Mouse (Mus musculus): ENCODE measurements around the gene Banf1.
"Not testable (repeated sequence)": the region's sequence is repeated elsewhere in the genome, so short reads cannot be mapped to it uniquely, and the experiment has no call there.

Banf1 gene

GRCm38 (mm10) chr19:5367053-5367359 lies at the start of gene Banf1:
Gene Banf1, minus strand, starts transcription at chr19:5367168.
- no peak for DNase-seq

- no peak for DNase-seq
Observed at GRCm38 (mm10) chr19:5414534-5414957, 47.6 kb upstream of the Banf1 start.

- no peak for DNase-seq
Observed at GRCm38 (mm10) chr19:5413840-5414239, 46.9 kb upstream of the Banf1 start.

GRCm38 (mm10) chr19:5411961-5412360 lies 45.0 kb upstream of the Banf1 start:
- DNase-seq = no peak

GRCm38 (mm10) chr19:5410641-5411040 lies 43.7 kb upstream of the Banf1 start:
- DNase-seq = no peak

- DNase-seq = no peak
Observed at GRCm38 (mm10) chr19:5409068-5409467, 42.1 kb upstream of the Banf1 start.

GRCm38 (mm10) chr19:5408057-5409001 lies 41.4 kb upstream of the Banf1 start:
- DNase-seq = no peak

GRCm38 (mm10) chr19:5407133-5407532 lies 40.2 kb upstream of the Banf1 start:
- peak; percentile 40 for DNase-seq

GRCm38 (mm10) chr19:5406531-5407126 lies 39.7 kb upstream of the Banf1 start:
- not testable (repeated sequence) for DNase-seq

- DNase-seq = no peak
Observed at GRCm38 (mm10) chr19:5405924-5406323, 39.0 kb upstream of the Banf1 start.

GRCm38 (mm10) chr19:5402293-5402692 lies 35.3 kb upstream of the Banf1 start, which contains the start of gene Tsga10ip:
Gene Tsga10ip, minus strand, starts transcription at chr19:5402526.
- DNase-seq = no peak

GRCm38 (mm10) chr19:5401073-5401472 lies 34.1 kb upstream of the Banf1 start:
- not testable (repeated sequence) for DNase-seq

GRCm38 (mm10) chr19:5395371-5395770 lies 28.4 kb upstream of the Banf1 start:
- no peak for DNase-seq

- no peak for DNase-seq
Observed at GRCm38 (mm10) chr19:5394168-5394567, 27.2 kb upstream of the Banf1 start.

GRCm38 (mm10) chr19:5392892-5393291 lies 25.9 kb upstream of the Banf1 start:
- DNase-seq = no peak

GRCm38 (mm10) chr19:5390416-5390815 lies 23.4 kb upstream of the Banf1 start:
- no peak for DNase-seq

GRCm38 (mm10) chr19:5389647-5390046 lies 22.7 kb upstream of the Banf1 start:
- DNase-seq = no peak

GRCm38 (mm10) chr19:5388588-5389242 lies 21.7 kb upstream of the Banf1 start, which contains the start of gene Sart1:
Gene Sart1, minus strand, starts transcription at chr19:5388703.
- peak; percentile 96 for DNase-seq

- DNase-seq = no peak
Observed at GRCm38 (mm10) chr19:5388011-5388441, 21.1 kb upstream of the Banf1 start.

GRCm38 (mm10) chr19:5384715-5385114 lies 17.7 kb upstream of the Banf1 start:
- DNase-seq = no peak

GRCm38 (mm10) chr19:5383326-5383725 lies 16.4 kb upstream of the Banf1 start:
- DNase-seq = no peak

- no peak for DNase-seq
Observed at GRCm38 (mm10) chr19:5377446-5377845, 10.5 kb upstream of the Banf1 start.

- no peak for DNase-seq
Observed at GRCm38 (mm10) chr19:5374748-5375147, 7.8 kb upstream of the Banf1 start.

GRCm38 (mm10) chr19:5374177-5374576 lies 7.2 kb upstream of the Banf1 start:
- DNase-seq = no peak
